ENCODE assay signal across 15 mouse cellular contexts in the genomic region with DNA sequence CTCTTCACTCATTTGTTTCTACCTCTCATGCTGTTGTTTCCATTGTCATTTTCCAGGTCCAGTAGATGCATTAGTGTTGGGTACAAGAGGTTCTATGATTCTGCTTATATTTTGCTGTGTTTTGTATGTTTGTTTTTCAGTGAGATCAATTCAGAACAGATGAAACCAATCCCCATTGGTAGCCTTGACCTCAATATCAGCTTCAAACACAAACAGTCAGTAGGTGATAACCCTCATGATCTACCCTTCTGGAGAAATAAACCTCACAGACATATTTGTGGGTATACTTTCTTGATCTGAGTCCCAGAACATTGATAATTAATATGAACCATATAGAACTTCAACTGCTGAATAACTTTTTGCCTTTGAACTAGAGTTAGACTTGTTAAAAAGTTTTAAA.
"Had no signal": no experiment of that assay in that cellular context is flagged by ENCODE, and none has a peak within 500 bp of the region (broad histone marks: within the 10 kb centered on the region; RNA-seq: fewer than 3 reads in every experiment).

No protein-coding gene starts in this region.

- DNase-seq: retina, postnatal 1 day; right cerebral cortex, adult 18-20 months; right cerebral cortex, postnatal 14 days; right cerebral cortex, postnatal 25 days; right cerebral cortex, postnatal 4 days; spleen, adult 18-20 months; thymus, adult 18-20 months; thymus, adult 2 months; thymus, postnatal 14 days; thymus, postnatal 25 days; thymus, postnatal 36 days; thymus, postnatal 4 days had no signal

- H3K27ac ChIP-seq: neural tube, embryonic 15.5 days; stomach, embryonic 15.5 days; stomach, postnatal 0 days had no signal

- H3K9me3 ChIP-seq: neural tube, embryonic 15.5 days; stomach, embryonic 15.5 days had no signal

- H3K9ac ChIP-seq: neural tube, embryonic 15.5 days; stomach, embryonic 15.5 days had no signal

- H3K27me3 ChIP-seq: neural tube, embryonic 15.5 days; stomach, embryonic 15.5 days had no signal

- H3K36me3 ChIP-seq: neural tube, embryonic 15.5 days; stomach, embryonic 15.5 days had no signal

- H3K4me3 ChIP-seq: neural tube, embryonic 15.5 days; stomach, embryonic 15.5 days had no signal

- H3K4me1 ChIP-seq: neural tube, embryonic 15.5 days; stomach, embryonic 15.5 days had no signal

- H3K4me2 ChIP-seq: neural tube, embryonic 15.5 days; stomach, embryonic 15.5 days had no signal
